Mouse (Mus musculus) 3134 (cell line): ENCODE measurements at regions not wholly inside any gene's neighbourhood (a gene's known extent, or its start where the extent isn't known, plus 50 kb on each side); places are given as distances from the start of the nearest gene placed in this dataset.
A peak's percentile ranks its signal among the peaks of the same experiment; 100 is the strongest.

ENCODE experiments used
- DNase-seq: peaks from one replicate; pipeline ENCODE4 v3.0.0-alpha.2; 2011; ENCODE audit warnings: low spot score; ENCODE audit not compliant: insufficient read length; ENCODE audit errors: extremely low read depth

GRCm38 (mm10) chr4:29525769-29526658 lies 713.1 kb downstream of the Epha7 start:
- peak; percentile 19 for DNase-seq
